Comparison of ENCODE assay signal across 8 mouse cellular contexts in genomic region chr9:121495529-121495928, GRCm38 (mm10). TPM values are rescaled to one million over a fixed set of nuclear protein-coding genes. Genes with fewer than 3 reads are reported as not detected.
DNase-seq lines count a peak whose midpoint lies in the region.

TSS of gene Cck (minus strand) at chr9:121495694.

- H3K4me3 ChIP-seq in embryonic facial prominence, embryonic 10.5 days: peak within 1 kb of the TSS; percentile 48
- peak within 1 kb of the TSS; percentile 49 for H3K4me3 ChIP-seq in hindbrain, embryonic 10.5 days

- no peaks in the 10 kb centered on the region for H3K9me3 ChIP-seq in embryonic facial prominence, embryonic 10.5 days
- H3K9me3 ChIP-seq in hindbrain, embryonic 10.5 days: no peaks in the 10 kb centered on the region

- DNase-seq in embryonic facial prominence, embryonic 10.5 days (ENCODE audit: low spot score): peak; percentile 62
- DNase-seq in frontal cortex, adult 2 months (ENCODE audit: extremely low spot score in 1 of 2, low spot score in 1 of 2): peak; percentile 45 to 77
- DNase-seq in hindbrain, embryonic 10.5 days (ENCODE audit: low spot score): peak; percentile 48
- peak; percentile 31 to 42 for DNase-seq in layer of hippocampus, postnatal 10 days (ENCODE audit: low spot score in 2 of 2)
- DNase-seq in lung, postnatal 10 days: peak; percentile 53
- DNase-seq in right cerebral cortex, postnatal 36 days (ENCODE audit: low spot score in 2 of 2): peak; percentile 58 to 76
- no peak for DNase-seq in cerebellum, adult 9-11 months
- no peak for DNase-seq in spleen, adult 18-20 months

- H3K27me3 ChIP-seq in embryonic facial prominence, embryonic 10.5 days (replicated peaks; ENCODE audit: low read depth, poor library complexity, severe bottlenecking): peaks cover 70% of the 10 kb centered on the region
- H3K27me3 ChIP-seq in hindbrain, embryonic 10.5 days (ENCODE audit: insufficient read depth, poor library complexity, severe bottlenecking): peaks cover 65% of the 10 kb centered on the region

- no peak within 1 kb of the TSS for H3K27ac ChIP-seq in embryonic facial prominence, embryonic 10.5 days (replicated peaks)
- no peak within 1 kb of the TSS; the same call in 1 of the 2 replicates for H3K27ac ChIP-seq in hindbrain, embryonic 10.5 days

- H3K4me1 ChIP-seq in embryonic facial prominence, embryonic 10.5 days: peaks cover 22% of the 10 kb centered on the region
- H3K4me1 ChIP-seq in hindbrain, embryonic 10.5 days (replicated peaks): peaks cover 26% of the 10 kb centered on the region

- H3K36me3 ChIP-seq in embryonic facial prominence, embryonic 10.5 days (replicated peaks): no peaks in the 10 kb centered on the region
- H3K36me3 ChIP-seq in hindbrain, embryonic 10.5 days: no peaks in the 10 kb centered on the region

- 3% methylated on average over 12 of the region's 12 CpGs for WGBS in embryonic facial prominence, embryonic 10.5 days
- 2% methylated on average over 12 of the region's 12 CpGs for WGBS in hindbrain, embryonic 10.5 days

RNA-seq across cellular contexts. Expression of gene Cck, which starts in this region (rescaled TPM):
- polyA plus RNA-seq in embryonic facial prominence, embryonic 10.5 days (2016; fragmentation: Nextera tagmentation; extraction: Ambion mirVana): 0.91 and 0.99 TPM in 2 replicates
- 1,294 and 1,474 TPM in 2 replicates for polyA plus RNA-seq in frontal cortex, adult 2 months (2012; rRNA removed)
- 1.7 and 2.4 TPM in 2 replicates for polyA plus RNA-seq in hindbrain, embryonic 10.5 days (2016; fragmentation: Nextera tagmentation; extraction: Ambion mirVana)
- 100 to 1,000 TPM; 453 to 489 TPM for total RNA-seq in layer of hippocampus, postnatal 10 days (2021)

Comparison
In these comparisons a context has a peak if more than half of its experiments do, and no peak if none do; other contexts are left out.
1. RNA of gene Cck (polyA plus RNA-seq): 1,294 to 1,474 TPM in frontal cortex, adult 2 months; 1.7 to 2.4 TPM in hindbrain, embryonic 10.5 days and 0.91 to 0.99 TPM in embryonic facial prominence, embryonic 10.5 days; every median in the first group is over 100 times any median in the second.
2. Peak in DNase-seq and H3K4me3 ChIP-seq in embryonic facial prominence, embryonic 10.5 days; RNA of the gene not detected or under 1 TPM.
3. DNase-seq: peak in frontal cortex, adult 2 months (2 of 2), hindbrain, embryonic 10.5 days (single experiment), layer of hippocampus, postnatal 10 days (2 of 2), lung, postnatal 10 days (single experiment) and right cerebral cortex, postnatal 36 days (2 of 2); none in cerebellum, adult 9-11 months (single experiment) and spleen, adult 18-20 months (0 of 2).